Mouse (Mus musculus): Measurements from ENCODE around the gene Klhl30.

The Klhl30 gene

DNA sequence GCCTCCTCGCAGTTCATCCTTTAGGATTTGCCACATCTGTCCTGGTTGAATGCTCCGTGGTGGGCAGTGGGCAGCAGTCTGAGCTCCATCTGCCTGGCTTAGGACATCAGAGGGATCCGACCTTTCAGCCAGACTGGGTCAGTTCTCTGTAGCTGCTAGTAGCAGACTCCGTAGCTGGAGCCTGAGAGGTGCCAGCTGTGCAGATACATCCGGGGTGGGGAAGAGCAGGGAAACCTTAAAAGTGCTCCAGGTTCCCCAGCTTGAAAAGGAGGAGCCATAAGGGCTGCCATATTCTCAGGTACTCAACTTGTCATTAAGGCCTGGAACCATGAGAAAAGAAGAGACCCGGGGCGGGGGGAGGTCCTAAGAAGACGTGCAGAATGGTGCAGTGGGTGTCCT, 15.0 kb downstream of the Klhl30 start:
- no peak for DNase-seq

DNA sequence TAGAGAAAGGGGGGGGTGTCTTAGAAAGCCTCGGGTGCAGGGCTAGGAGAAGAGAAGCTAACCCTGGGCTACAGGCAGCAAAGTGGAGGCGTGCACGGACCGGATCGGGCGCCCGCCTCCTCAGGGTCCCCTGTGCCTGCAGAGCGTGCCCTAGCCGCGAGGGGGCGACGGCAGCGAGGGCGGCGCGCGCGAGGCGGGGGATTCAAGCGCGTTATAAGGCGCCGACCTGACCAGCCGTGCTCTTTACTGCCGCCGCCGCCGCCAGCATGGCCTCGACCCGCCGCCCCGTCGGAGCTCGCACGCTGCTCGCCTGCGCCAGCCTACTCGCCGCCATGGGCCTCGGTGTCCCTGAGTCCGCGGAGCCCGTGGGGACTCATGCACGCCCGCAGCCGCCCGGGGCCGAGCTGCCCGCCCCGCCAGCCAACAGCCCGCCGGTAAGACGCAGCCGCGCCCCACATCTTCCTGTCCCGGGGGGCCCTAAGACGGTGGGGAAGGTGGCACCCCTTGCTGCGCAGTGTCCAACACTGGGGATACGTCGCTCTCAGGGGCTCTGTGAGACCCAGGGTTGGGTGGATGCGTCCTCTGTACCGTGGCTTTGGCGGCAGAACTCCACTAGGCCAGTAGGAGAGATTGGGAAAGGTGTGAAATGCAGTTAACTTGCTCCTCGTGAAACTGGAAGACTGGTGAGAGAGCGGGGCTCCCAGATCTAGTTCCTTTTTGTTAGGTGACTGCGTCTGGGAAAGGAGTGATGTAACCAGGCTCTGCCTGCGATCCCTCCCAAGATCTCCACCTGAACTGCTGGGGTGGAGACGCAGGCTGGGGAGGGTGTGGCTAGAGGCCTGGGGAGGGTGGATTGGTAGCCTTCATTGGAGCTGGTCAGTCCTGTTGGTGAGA, 15.6 kb downstream of the Klhl30 start, which contains the start of gene Erfe:
TSS of gene Erfe (plus strand) at position 216 of the 894 bp plus-strand sequence.
- DNase-seq: peak; percentile 69

DNA sequence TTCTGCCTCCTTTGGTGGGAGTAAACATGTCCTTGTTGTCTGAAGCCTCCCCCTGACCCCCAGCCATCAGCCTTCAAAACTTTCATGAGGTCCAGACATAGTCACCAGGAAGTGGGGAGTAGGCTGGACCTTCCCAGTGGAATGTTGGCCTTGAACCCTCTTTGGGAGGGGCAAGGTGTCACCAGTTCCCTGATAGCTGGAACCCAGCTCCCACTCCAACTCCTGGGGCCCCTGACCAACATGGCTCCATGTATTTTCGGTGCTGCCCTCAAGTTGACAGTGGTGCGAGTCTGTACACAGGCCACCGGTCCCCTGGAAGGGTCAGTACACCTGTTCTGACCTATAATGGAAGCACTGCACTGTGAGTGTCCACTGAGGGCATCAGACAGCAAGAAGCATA, 16.5 kb downstream of the Klhl30 start:
- no peak for DNase-seq

DNA sequence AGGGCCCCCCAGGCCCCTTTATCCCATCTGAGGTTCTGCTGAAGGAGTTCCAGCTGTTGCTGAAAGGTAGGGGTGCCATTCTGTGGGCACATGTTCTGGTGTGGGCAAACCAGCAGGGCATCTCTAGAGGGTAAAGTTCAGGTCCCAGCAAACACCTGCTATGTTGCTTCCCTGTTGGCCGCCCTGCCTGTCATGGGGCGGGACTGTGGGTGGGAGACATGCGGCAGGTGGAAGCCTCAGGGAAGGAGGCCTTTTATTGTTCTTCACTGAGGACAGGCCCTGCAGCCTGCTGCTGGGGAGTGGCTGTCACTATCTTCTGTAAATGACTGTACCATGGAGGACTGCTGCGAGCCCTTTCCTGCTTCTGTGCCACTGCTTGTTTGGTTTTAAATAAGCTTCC, 18.6 kb downstream of the Klhl30 start:
- peak; percentile 10 for DNase-seq

DNA sequence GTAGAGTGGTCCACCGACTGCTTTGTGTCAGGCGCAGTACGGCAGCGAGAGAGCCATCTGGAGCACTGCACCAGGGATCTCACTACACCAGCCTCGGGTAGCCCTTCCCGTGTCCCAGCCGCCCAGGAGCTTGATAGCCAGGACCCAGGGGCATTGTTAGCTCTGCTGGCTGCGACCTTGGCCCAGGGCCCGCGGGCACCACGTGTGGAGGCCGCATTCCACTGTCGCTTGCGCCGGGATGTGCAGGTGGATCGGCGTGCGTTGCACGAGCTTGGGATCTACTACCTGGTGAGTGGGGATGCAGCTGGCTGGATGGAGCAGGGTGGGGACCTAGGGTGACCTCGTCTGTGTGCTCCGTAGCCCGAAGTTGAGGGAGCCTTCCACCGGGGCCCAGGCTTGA, 19.2 kb downstream of the Klhl30 start:
- DNase-seq: no peak

DNA sequence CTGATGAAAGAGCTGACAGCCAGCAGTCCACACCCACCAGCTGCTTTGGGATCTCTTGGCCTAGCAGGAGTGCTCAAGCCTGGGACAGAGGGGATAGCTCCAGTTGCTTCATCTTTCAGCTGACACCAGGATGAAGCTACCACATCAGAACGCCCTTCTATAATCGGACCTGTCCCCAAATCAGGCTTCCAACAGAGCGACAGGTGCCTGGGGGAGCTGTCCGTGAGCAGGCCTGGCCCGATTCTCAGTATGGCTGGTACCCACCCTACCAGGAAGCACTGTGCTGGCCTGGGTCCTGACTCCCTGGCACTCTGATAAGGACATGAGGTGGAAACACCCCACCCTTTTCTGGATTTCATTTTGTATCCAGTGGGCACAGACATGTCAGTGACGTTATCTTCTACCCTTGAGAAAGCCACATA, 22.6 kb downstream of the Klhl30 start:
- DNase-seq: no peak

DNA sequence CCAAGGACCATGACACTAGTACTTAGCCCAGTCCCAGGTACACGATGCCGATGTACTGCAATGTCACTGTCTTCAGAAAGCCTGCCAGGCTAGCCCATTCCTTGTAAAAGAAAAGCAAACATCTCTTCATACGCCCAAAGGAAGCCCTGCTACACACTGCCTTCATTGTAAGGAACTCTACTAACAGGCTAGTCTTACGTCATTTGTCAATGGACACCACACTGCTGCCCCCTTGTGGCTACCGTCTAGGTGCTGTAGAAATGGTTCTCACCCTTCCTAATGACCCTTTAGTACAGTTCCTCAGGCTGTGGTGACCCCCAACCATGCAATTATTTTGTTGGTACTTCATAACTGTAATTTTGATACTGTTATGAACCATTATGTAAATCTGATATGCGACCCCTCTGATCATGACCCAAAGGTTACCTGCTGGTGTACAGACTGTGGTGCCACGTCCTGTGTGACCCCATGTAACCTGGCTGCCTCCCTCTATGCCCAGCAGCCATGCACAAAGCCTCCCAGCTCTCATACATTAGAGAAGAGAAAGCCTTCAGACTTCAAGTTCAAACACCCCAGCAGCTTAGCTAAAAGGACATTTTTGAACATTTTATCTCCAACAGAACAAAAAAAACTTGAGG, 29.8 kb downstream of the Klhl30 start:
- DNase-seq: peak; percentile 81

DNA sequence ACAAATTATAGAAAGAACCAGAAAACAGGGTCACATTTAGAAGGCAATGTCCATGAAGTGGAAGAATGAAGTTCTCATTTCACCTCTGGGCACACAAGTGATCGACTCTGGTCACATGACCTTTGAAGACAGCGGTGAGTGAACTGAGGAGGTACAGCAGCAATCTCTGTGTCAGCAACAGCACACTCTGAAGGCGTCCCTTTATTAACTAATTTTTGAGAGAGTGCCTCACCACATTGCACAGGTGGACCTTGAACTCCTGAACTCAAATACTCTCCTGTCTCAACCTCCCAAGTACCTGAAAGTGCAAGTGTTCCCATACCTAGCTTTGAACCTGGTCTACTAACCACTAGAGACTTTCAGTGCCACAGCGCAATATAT, 30.3 kb downstream of the Klhl30 start:
- no peak for DNase-seq

DNA sequence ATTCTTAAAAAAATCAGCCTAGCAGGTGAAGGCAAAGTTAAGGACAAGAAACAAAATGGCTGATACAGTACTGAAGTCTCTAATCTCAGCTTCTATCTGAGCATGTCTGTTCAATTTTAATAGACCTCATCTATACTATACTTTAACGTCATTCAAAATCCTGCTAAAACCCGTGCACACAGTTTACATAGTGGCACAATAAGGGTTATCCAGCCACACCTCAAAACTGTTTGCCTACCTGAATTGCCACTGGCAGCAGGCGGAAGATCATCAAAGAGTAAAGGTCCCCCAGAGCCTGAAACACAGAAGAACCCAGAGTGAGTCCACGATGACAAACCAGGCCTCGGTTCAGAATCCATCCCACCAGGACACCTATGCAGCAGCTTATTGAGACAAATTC, 39.6 kb downstream of the Klhl30 start:
- DNase-seq: no peak

DNA sequence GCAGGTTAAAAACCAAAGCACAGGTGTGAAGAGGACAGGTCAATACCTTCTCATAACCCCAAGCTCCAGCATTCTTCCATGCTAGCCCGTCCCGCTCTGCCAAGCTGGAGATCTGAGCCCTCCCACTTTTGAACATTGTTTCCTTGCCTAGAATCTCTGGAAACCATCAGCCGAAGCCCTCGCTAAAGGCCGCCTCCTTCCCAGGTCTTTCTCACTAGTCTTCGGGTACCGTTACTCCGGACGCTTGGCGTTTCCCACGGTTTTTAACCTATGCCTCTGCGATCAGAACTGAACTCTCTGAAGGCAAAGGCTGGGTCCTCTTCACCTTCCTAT, 47.1 kb downstream of the Klhl30 start:
- peak; percentile 32 for DNase-seq

DNA sequence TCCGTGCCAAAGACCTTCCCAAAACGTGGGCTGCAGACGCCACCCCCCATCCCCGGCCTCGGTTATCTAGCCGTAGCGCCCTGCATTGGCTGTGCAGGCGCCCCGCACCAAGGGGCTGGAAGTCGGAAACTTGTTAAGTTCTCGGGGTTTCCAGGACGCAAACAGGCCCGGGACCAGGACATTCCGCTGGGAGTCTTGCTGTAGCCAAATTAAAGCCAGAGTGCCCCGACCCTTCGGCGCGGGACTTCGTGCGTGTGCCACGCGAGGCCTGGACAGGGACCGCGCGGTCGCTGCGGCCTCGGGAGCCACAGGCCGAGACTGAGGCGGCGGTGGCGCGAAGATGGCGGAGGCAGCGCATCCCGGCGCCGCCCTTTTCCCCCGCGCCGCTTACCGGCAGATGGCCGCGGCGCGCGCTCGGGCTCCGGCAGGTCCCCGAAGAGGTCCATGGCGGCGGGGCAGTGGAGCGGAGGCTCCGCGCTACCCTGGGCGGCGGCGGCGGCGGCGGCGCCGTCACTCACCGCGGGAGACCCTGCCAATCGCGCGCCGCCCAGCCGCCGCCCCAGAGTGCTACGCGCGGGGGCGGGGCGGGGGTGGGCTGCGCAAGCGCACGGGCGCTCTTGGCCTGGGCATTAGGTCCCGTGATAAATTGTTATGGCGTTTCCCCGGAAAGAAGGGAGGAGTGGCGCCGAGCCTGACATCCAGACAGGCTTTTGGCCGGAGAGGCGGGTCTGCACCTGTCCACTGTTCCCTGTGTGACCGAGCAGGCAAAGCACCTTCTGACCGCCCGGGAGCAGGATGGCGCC, 47.6 kb downstream of the Klhl30 start, which contains the start of gene Ilkap:
TSS of gene Ilkap (minus strand) at position 556 of the 803 bp plus-strand sequence.
- peak; percentile 85 for DNase-seq

DNA sequence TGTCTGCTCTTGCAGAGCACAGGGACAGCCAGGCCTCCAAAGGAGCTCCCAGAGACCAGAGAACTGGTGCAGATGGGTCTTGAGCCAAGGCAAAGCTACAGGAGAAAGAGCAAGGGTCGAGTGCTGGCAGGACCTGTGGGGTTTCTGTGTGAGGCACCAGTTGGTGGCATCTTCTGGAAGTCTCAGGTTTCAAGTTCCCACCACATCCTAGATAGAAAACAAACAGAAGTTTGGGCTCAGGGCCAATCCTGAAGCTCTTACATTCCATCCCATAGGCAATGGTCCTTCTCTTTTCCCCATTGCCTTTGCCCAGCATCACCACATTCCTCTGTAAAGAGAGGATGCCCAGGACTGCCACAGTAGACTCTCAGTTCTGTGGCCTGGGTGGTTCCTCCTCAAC, 54.2 kb downstream of the Klhl30 start:
- no peak for DNase-seq

DNA sequence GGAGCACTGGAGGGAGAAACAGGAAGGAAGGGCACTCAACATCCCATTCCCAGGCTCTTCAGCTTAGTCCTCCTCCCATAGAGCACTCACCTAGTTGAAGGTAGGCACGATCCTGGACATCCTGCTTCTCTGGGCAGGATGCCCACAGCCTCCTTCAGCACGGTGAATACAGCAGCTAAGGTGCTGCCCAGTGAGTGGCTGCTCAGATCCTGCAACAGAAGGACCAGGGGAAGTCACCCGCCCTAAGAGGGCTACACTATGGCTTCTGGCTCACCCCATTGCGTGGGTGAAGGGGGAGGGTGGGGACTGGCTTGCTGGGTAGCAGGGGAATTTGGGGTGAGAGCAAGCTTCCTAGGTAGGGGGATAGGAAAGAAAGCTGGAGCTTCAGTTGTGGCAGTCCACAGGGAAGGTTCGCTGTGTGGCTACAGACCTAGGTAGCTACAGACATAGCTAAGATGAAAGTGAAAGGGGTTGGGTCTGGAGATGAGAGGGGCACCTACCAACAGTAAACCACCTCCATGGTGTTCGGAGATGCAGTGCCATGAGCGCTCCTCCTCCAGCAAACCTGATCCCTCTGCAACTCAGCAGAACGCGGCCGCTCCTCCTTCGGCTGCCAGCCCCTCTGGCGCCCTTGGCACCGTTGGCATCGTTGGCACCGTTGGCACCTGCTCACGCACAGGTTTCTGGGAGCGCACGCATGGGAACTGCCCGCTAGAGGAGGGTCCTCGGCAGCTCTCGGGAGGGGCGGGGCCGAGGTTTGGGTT, 54.8 kb downstream of the Klhl30 start:
- DNase-seq: no peak

DNA sequence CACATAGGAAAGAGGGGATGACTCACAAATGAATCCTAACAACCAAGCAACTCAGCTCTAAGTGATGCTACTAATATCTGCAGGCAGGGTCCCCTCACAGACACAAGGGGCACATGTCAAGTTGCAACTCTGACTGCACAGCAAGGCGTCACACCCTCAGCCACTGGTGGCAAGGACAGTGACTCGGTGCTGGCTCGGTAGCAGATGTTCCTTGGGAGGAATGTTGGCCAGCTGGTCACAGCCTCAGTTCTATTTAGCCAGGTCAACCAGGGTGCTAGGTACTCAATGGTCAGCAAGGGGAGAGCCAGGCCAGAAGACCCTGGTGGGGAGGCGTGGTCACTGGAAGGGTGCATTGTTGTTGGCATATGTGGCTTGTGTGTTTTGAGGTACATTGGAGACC, 57.0 kb downstream of the Klhl30 start:
- no peak for DNase-seq

DNA sequence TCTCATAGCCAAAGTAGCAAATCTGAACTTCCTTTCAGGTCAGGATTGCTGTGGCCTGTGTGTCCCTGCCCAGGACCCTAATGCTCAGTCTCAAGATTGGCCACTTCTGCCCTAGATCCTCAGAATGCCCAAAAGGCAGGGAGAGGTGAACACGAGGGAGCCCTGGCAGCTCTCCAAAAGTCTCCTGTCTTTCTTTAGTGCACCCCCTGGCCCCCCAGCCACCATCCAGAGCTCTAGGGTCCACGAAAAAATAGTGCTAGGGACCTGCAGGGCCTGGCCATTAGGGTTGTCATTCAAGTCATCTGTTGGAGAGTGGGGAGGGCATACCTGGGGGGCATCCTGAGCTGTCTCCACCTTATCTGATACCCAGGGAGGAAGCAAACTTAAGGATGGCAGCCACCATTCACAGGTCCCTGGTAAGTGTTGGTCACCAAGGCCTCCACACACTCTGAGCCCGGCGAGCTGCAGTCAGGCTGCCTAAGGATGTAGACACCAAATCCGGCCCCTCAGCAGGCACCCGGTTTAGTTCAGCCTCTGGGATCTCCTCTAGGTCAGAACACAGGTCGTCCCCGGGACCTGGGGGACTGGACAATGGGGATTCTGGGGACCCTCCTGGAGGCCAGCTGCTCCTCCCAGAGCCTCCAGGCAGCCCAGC, 60.9 kb downstream of the Klhl30 start:
- DNase-seq: no peak

Measured in kidney, adult 18-20 months (tissue).